Mouse (Mus musculus) small intestine, adult 2 months (tissue): ENCODE results near the gene Ankef1.

Source experiments
- CTCF ChIP-seq: fragments of 200-500 bp; IDR thresholded peaks from 2 replicates; pipeline ENCODE4 v1.5.1; 2012; ENCODE audit warnings: low read depth, mild to moderate bottlenecking, control low read depth, inconsistent platforms, low read length, moderate library complexity, mixed read lengths; ENCODE audit not compliant: insufficient replicate concordance, insufficient read length; ENCODE audit errors: extremely low read depth
- POLR2A ChIP-seq: fragments of 200-500 bp; IDR thresholded peaks from 2 replicates; pipeline ENCODE4 v1.6.1; 2012; ENCODE audit warnings: low read depth, mild to moderate bottlenecking, control low read depth, inconsistent platforms, low read length, moderate library complexity

- TF ChIP-seq CTCF (no peak), POLR2A (no peak)
Observed at GRCm38 (mm10) chr2:136515501-136515900, 13.8 kb downstream of the Ankef1 start.
